ENCODE assay signal across 19 mouse cellular contexts in genomic region chr14:86487285-86487897, GRCm38 (mm10).
DNase-seq lines count a peak whose midpoint lies in the region; ATAC-seq lines count a peak whose summit lies in the region.
"Had no signal": no experiment of that assay in that cellular context is flagged by ENCODE, and none has a peak within 500 bp of the region (broad histone marks: within the 10 kb centered on the region; RNA-seq: fewer than 3 reads in every experiment).

No protein-coding gene starts in this region.

- no peak overlapping the region for H3K27ac ChIP-seq in hindbrain, embryonic 11.5 days (ENCODE audit: low read depth, low read length)
- H3K27ac ChIP-seq in hindbrain, embryonic 16.5 days (ENCODE audit: low read depth, low read length), result no peak overlapping the region
- no peak overlapping the region for H3K27ac ChIP-seq in neural tube, embryonic 11.5 days (ENCODE audit: low read depth, low read length)
- H3K27ac ChIP-seq in kidney, embryonic 15.5 days, result no peak overlapping the region
- H3K27ac ChIP-seq: embryonic facial prominence, embryonic 10.5 days; forebrain, embryonic 13.5 days; heart, embryonic 10.5 days; limb, embryonic 13.5 days; liver, embryonic 15.5 days; midbrain, embryonic 10.5 days had no signal

- H3K4me2 ChIP-seq in hindbrain, embryonic 11.5 days (replicated peaks; ENCODE audit: low read depth, low read length), result no peak overlapping the region
- no peak overlapping the region for H3K4me2 ChIP-seq in hindbrain, embryonic 16.5 days (ENCODE audit: low read length)
- no peak overlapping the region for H3K4me2 ChIP-seq in neural tube, embryonic 11.5 days (ENCODE audit: low read depth)
- no peak overlapping the region for H3K4me2 ChIP-seq in kidney, embryonic 15.5 days
- H3K4me2 ChIP-seq: forebrain, embryonic 13.5 days; limb, embryonic 13.5 days; liver, embryonic 15.5 days had no signal

- no peaks in the 10 kb centered on the region for H3K36me3 ChIP-seq in hindbrain, embryonic 11.5 days (ENCODE audit: control insufficient read depth, insufficient read depth, low read length)
- H3K36me3 ChIP-seq in hindbrain, embryonic 16.5 days (ENCODE audit: control insufficient read depth, insufficient read depth, low read length), result no peaks in the 10 kb centered on the region
- H3K36me3 ChIP-seq in neural tube, embryonic 11.5 days (ENCODE audit: control insufficient read depth, insufficient read depth, low read length), result no peaks in the 10 kb centered on the region
- no peaks in the 10 kb centered on the region for H3K36me3 ChIP-seq in kidney, embryonic 15.5 days
- H3K36me3 ChIP-seq: embryonic facial prominence, embryonic 10.5 days; heart, embryonic 10.5 days; limb, embryonic 13.5 days; liver, embryonic 15.5 days; midbrain, embryonic 10.5 days had no signal

- intact Hi-C loops in heart, postnatal 10 days (cut with DNase I), result no loop called here

- H3K4me1 ChIP-seq in hindbrain, embryonic 11.5 days (replicated peaks; ENCODE audit: control insufficient read depth, insufficient read depth, low read length), result no peaks in the 10 kb centered on the region
- H3K4me1 ChIP-seq in hindbrain, embryonic 16.5 days (ENCODE audit: control insufficient read depth, insufficient read depth, low read depth, low read length), result peaks cover 10% of the 10 kb centered on the region
- no peaks in the 10 kb centered on the region for H3K4me1 ChIP-seq in neural tube, embryonic 11.5 days (ENCODE audit: control insufficient read depth, insufficient read depth, low read length)
- peaks cover 12% of the 10 kb centered on the region for H3K4me1 ChIP-seq in kidney, embryonic 15.5 days
- H3K4me1 ChIP-seq: embryonic facial prominence, embryonic 10.5 days; liver, embryonic 15.5 days; midbrain, embryonic 10.5 days had no signal

- peak; percentile 64; the same call in 1 of the 2 replicates for ATAC-seq in hindbrain, embryonic 11.5 days (ENCODE audit: low FRiP score)
- no peak for ATAC-seq in hindbrain, embryonic 16.5 days
- 0 out of 2 replicates have a peak, but pooled peaks have one; percentile 31 for ATAC-seq in neural tube, embryonic 11.5 days (ENCODE audit: insufficient read depth, low FRiP score, low TSS enrichment)
- ATAC-seq in kidney, embryonic 15.5 days (replicated peaks; ENCODE audit: low FRiP score), result peak; percentile 52
- ATAC-seq: forebrain, embryonic 13.5 days; intestine, embryonic 16.5 days; Patski had no signal

- 35% methylated on average over 8 of the region's 8 CpGs for WGBS in hindbrain, embryonic 11.5 days
- WGBS in hindbrain, embryonic 16.5 days, result 36% methylated on average over 8 of the region's 8 CpGs
- WGBS in neural tube, embryonic 11.5 days, result 27% methylated on average over 8 of the region's 8 CpGs
- 34% methylated on average over 8 of the region's 8 CpGs for WGBS in kidney, embryonic 15.5 days

- H3K9me3 ChIP-seq in hindbrain, embryonic 11.5 days (ENCODE audit: control insufficient read depth, low read length), result no peaks in the 10 kb centered on the region
- no peaks in the 10 kb centered on the region for H3K9me3 ChIP-seq in hindbrain, embryonic 16.5 days (ENCODE audit: control insufficient read depth, low read length)
- H3K9me3 ChIP-seq in neural tube, embryonic 11.5 days (ENCODE audit: control insufficient read depth, low read length), result no peaks in the 10 kb centered on the region
- H3K9me3 ChIP-seq in kidney, embryonic 15.5 days (replicated peaks), result no peaks in the 10 kb centered on the region
- H3K9me3 ChIP-seq: embryonic facial prominence, embryonic 10.5 days; forebrain, embryonic 13.5 days; heart, embryonic 10.5 days; limb, embryonic 13.5 days; liver, embryonic 15.5 days; midbrain, embryonic 10.5 days had no signal

- H3K9ac ChIP-seq in hindbrain, embryonic 11.5 days (ENCODE audit: low read depth, low read length), result no peak overlapping the region
- H3K9ac ChIP-seq in hindbrain, embryonic 16.5 days (ENCODE audit: low read depth, low read length), result no peak overlapping the region
- H3K9ac ChIP-seq in neural tube, embryonic 11.5 days (ENCODE audit: low read length), result no peak overlapping the region
- H3K9ac ChIP-seq in kidney, embryonic 15.5 days, result no peak overlapping the region
- H3K9ac ChIP-seq: forebrain, embryonic 13.5 days; limb, embryonic 13.5 days; liver, embryonic 15.5 days had no signal

- no peak overlapping the region for H3K4me3 ChIP-seq in hindbrain, embryonic 11.5 days (ENCODE audit: low read depth, low read length)
- H3K4me3 ChIP-seq in hindbrain, embryonic 16.5 days (ENCODE audit: low read length), result no peak overlapping the region
- no peak overlapping the region for H3K4me3 ChIP-seq in neural tube, embryonic 11.5 days (ENCODE audit: low read depth, low read length)
- no peak overlapping the region for H3K4me3 ChIP-seq in kidney, embryonic 15.5 days (replicated peaks)
- H3K4me3 ChIP-seq: embryonic facial prominence, embryonic 10.5 days; forebrain, embryonic 13.5 days; heart, embryonic 10.5 days; limb, embryonic 13.5 days; liver, embryonic 15.5 days; midbrain, embryonic 10.5 days had no signal

- no peak for DNase-seq in hindbrain, embryonic 11.5 days (ENCODE audit: low spot score)
- no peak for DNase-seq in neural tube, embryonic 11.5 days (ENCODE audit: low spot score)
- DNase-seq in neural tube, embryonic 10.5 days (ENCODE audit: extremely low spot score, low spot score), result no peak
- DNase-seq in left cerebral cortex, adult 18-20 months (ENCODE audit: low spot score in 2 of 2), result no peak
- DNase-seq in heart, postnatal 10 days, result no peak
- DNase-seq: cerebellum, adult 9-10 months; gastrocnemius, postnatal 25 days; heart, postnatal 4 days; lung, postnatal 36 days had no signal

- H3K27me3 ChIP-seq in hindbrain, embryonic 11.5 days (ENCODE audit: control insufficient read depth, insufficient read depth, low read length), result no peaks in the 10 kb centered on the region
- no peaks in the 10 kb centered on the region for H3K27me3 ChIP-seq in hindbrain, embryonic 16.5 days (replicated peaks; ENCODE audit: control insufficient read depth, insufficient read depth, low read length)
- H3K27me3 ChIP-seq in neural tube, embryonic 11.5 days (ENCODE audit: control insufficient read depth, insufficient read depth, low read length), result no peaks in the 10 kb centered on the region
- no peaks in the 10 kb centered on the region for H3K27me3 ChIP-seq in kidney, embryonic 15.5 days
- H3K27me3 ChIP-seq: forebrain, embryonic 13.5 days; limb, embryonic 13.5 days; liver, embryonic 15.5 days had no signal
